Mouse (Mus musculus): ENCODE results near the gene Slc25a31.

Gene Slc25a31

DNA sequence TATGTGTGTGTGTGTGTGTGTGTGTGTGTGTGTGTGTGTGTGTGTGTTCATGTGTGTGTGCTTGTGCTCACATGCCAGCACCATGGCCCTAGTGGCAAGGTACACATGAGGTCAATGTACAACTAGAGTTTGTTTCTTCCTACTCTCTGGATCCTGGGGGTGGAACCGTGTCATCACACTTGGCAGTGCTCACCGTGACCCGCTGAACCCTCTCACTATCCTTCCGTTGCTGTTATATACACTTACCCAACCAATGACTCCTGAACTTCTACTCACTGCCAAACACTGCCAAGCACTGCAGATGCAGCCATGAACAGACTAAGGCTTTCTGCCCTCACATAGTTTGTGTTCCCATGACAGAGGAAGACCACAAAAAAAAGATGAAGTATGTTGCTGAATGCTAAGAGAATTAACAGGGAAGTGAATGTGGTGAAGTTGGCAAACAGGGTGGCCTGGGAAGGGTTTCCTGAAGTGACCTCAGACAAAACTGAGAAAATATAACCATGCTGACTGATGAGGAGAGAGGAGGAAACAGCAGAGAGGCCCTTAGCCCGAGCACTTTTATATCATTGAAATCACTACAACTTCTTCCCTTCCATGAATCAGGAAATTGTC is 3.7 kb upstream of the Slc25a31 start:
- ChIA-PET CTCF (no interaction called here), POLR2A (interaction anchor here in 1 of 4 experiments (0.6 kb wide), 1 partner anchor 1137 kb away, joined by 3 read pairs; no protein-coding TSS in a partner anchor)

DNA sequence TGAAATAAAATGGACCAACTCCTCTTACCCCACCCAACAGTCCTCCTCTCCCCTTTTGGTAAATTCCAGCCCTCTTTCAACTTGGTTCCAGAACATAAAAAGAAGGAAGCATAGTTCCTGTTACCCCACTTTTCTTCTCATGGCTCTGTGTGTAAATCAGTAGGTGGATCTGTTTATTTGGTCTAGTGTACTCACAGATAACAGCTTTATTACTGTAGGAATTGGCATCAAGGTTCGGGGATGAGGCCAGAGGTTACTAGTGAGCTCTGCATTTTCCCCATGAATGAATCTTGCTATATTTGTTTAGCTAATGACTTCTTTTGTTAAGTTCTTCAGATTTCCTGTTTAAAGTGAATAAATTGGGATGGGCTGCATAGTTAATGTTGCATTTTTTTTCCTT is 7.4 kb downstream of the Slc25a31 start:
- CTCF ChIA-PET: interaction anchor here in 1 of 4 experiments (0.6 kb wide), 1 partner anchor 1830 kb away, joined by 3 read pairs; no protein-coding TSS in a partner anchor
- POLR2A ChIA-PET: no interaction called here

DNA sequence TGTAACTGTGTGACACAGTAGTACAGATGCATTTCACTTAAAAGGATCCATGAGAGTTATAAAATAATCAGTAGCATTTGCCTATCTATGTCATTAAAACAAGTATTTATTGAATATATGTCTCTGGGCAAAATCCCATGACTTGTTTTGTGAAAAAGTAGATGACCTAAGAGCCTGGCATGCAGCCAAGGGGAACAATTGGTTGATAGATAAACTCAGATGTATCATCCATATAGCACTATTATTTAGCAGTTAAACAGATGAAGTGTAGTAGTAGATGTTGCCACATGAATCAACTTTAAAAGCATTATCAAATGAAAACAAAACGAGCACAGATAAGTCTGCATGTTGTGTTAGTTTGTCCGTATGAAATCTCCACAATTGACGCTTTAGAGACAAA is 10.4 kb downstream of the Slc25a31 start:
- POLR2A ChIA-PET: no interaction called here
- CTCF ChIA-PET: no interaction called here

DNA sequence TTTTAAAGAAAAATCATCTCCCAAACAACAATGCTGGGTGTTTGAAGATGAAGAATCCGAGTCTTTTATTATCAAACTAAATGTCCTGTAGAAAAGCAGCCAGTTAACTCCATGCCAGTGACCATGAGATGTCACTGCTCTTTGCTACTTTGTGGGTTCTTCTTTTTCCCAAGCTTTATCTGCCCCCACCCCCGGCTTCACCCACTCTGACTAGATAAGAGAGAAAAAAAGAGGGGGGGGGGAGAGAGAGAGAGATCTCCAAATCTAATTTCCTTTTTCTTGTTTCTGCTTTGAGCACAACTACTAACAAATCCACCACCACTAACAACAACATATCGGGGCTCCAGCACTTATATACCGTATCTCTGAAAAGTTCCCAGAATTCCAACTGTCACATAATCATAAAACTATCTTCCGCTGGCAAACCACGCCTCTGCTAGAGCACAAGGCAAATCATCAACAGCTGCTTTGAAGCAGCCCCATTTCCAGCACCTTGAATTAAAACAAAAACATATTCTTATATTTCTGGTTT is 29.8 kb downstream of the Slc25a31 start:
- CTCF ChIA-PET: no interaction called here
- POLR2A ChIA-PET: interaction anchor here in 1 of 4 experiments (0.9 kb wide), 1 partner anchor 27 kb away, joined by 3 read pairs; no protein-coding TSS in a partner anchor

DNA sequence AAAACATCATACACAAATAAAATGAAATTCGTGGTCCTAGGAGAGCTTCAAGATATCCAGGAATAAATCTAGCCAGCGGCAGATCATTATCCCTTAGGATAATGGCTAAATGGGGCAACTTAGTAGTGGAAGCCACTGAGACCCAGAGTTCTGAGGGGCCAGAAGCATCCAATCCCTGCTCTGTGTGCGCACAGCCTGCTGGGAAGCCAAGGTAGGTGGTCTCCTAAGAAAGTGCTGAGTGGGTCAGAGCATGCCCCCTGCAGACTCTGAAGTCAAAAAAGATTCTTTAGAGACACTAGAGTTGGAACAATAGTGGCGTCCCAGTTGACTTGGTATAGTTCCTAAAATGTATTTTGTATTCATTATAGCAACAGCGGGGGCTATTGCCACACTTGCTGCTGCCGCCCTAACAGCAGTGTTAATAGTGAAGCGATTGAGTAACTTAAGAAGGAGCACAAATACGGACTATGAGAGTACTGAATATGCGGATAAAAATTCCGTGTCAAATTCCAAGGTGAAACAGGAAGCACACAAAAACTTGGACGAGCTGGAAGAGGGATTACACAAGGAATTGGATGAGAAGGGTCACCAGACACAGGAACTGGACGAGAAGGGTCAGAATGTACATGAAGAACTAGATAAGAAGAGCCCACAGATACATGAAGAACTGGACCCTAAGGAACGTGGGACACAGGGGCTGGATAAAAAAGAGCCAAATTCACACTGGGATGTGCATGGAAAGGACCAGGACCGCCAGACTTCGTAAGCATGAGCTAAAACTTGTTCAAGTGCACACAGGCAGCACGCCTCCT is 35.6 kb downstream of the Slc25a31 start, which contains the start of gene Hspa4l:
Hspa4l (plus strand) TSS at position 472 of the 812 bp plus-strand sequence.
- CTCF ChIA-PET: interaction anchor here in 3 of 4 experiments (0.6 to 0.7 kb wide), 3 partner anchors 13 to 221 kb away, joined by 3 to 9 read pairs (median 3); no protein-coding TSS in a partner anchor
- POLR2A ChIA-PET: interaction anchor here in 2 of 4 experiments (0.6 to 1.3 kb wide), 5 partner anchors 12 to 225 kb away, joined by 3 to 5 read pairs (median 3); partner anchors contain the start of gene Plk4 (in 1 of the 2)

DNA sequence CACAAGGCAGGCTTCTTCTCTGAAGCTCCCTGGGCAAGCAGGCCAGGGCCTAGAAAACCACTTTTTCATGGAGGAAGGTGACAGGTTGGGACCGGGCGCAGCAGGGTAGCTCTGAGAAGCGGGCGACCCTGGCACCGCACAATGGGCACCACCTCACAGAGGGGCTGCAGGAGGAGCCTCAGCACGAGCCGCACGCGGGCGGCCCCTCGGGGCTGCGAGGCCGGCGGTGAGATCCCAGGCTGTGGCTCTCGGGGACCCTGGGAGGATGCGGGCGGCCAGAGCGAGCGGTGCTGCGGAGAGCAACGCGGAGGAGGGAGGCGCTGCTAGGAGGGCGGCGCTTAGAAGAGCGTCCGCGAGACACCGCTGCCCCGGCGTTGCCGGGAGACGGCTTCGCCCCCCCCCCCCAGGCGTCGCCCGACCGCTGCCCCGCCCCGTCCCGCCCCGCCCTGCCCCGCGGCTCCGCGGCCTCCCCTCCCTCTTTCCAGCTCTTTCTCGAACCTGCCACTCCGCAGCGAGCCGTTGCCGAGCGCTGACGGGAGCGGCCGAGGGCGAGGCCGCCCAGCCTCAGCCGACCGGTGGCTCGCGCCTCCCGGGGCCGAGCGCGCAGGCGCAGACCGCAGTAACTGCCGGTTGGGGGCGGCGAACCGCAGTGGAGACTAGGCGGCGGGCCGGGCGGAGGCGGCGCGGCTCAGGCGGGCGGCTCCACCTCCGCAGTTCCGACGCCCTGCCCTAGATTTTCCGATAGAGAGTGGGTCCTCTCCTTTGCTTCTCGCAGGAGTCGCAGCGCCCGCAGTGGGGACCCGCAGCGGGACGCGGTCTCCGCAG is 36.4 kb downstream of the Slc25a31 start:
- ChIA-PET POLR2A (interaction anchor here in 2 of 4 experiments (0.6 to 1.3 kb wide), 5 partner anchors 12 to 224 kb away, joined by 3 to 5 read pairs (median 3); partner anchors contain the start of gene Plk4 (in 1 of the 2)), CTCF (interaction anchor here in 3 of 4 experiments (0.6 to 0.7 kb wide), 3 partner anchors 14 to 221 kb away, joined by 3 to 9 read pairs (median 3); no protein-coding TSS in a partner anchor)

DNA sequence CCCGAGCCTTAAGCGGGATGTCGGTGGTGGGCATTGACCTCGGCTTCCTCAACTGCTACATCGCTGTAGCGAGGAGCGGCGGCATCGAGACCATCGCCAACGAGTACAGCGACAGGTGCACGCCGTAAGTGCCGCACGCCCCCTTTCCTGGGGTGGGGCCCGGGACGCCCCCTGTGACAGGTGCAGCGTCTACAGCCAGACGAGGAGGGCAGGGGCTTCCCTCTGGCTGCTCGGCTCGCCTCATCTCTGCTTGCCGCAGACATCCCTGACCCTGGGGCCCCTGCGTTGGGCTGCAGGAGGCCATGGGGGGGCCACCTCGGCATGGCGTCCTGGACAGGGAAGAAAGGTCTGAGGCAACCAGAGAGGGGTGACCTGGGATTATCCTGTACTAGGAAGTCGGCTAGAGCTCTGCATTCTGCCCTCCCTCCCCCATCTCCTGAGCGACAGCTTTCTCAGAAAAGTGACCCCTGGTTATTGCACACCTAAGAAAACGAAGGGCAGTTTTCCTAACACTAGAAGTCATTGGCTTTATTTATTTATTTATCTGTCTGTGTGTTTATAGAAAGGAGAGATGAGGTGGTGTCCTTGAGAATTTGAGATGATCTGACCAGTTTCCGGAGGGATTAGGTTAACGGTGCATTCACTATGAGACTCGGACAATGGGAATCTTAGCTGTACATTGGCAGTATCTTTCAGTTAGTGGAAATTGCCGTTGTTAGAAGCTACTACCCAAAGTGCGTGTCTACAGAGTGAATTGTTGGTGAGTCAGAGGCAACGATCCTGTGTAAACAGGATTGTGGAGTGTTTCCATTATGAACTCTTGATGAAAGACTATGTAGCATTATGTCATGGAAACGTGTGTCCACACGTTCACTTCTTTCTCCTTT is 37.2 kb downstream of the Slc25a31 start:
- ChIA-PET CTCF (no interaction called here), POLR2A (interaction anchor here in 2 of 4 experiments (0.5 to 1.3 kb wide), 3 partner anchors 19 to 961 kb away, joined by 3 to 5 read pairs (median 3); no protein-coding TSS in a partner anchor)

DNA sequence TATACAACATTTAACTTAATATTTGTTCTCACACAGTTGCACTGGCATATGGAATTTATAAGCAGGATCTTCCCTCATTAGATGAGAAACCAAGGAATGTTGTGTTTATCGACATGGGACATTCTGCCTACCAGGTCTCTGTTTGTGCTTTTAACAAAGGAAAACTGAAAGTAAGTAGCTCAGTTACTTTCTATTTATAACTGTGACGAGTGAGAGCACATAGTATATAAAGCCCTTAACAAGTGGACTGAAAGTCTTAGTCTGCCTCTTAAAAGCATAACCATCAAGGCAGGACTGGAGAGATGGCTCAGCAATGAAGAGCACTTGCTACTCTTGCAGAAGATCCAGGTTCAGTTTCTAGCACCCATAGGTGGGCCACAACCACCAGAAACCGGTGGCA is 52.1 kb downstream of the Slc25a31 start:
- CTCF ChIA-PET: no interaction called here
- POLR2A ChIA-PET: no interaction called here

DNA sequence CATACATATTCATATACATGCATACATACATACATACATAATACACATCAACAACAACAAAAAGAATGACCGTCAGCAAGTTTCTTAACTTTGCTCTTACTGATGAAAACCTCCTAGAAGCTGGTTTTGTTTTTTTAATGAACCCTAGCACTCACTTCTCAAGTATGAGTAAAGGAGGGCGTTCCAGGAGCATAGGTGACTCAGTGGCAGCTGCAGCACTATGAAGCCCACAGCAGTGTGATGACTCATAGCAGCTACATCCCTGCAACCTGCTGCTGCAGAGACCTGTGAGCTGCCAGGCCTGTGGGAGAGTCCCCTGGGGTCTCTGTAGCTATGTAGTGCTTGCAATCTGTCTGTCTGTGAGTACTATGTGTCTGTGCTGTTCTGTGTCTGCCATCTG is 52.7 kb downstream of the Slc25a31 start:
- ChIA-PET POLR2A (no interaction called here), CTCF (no interaction called here)

Data from embryonic stem cell, embryonic (primary cell).